Mouse (Mus musculus) effector memory CD4-positive, alpha-beta T cell, adult 5 months (primary cell): ENCODE data around the gene Olfr281. TPM values are rescaled to one million over a fixed set of nuclear protein-coding genes. Genes with fewer than 3 reads are reported as not detected.

Source experiments
- polyA plus RNA-seq: library from polyadenylated mRNA; unstranded; fragments of 100-300 nt; shearing (Covaris generic); gene quantifications from one replicate; pipeline ENCODE4 v1.2.1, GENCODE M21; 2017

The Olfr281 gene
- polyA plus RNA-seq, result not detected

DNA sequence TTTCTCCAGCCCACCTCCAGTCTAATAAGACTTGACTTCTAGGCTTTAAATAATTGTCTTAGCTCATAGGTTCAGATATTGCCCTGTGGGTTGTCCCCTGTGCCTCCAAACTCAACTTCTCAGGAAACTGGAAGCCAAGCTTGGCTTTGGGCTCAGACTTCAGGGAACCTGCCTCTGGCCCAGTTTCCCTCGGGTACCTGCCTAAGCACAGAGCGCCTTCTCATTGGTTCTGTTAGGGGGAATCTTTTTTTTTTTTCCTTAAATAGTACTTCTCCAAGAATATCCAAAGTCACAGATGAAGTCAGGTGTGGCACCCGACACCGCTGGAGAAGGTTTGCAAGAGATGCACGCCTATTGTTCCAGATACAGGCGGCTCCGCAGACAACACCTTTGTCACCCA is at the start of gene Olfr281:
Gene Olfr281, plus strand, starts transcription at position 301 of the 400 bp plus-strand sequence.

DNA sequence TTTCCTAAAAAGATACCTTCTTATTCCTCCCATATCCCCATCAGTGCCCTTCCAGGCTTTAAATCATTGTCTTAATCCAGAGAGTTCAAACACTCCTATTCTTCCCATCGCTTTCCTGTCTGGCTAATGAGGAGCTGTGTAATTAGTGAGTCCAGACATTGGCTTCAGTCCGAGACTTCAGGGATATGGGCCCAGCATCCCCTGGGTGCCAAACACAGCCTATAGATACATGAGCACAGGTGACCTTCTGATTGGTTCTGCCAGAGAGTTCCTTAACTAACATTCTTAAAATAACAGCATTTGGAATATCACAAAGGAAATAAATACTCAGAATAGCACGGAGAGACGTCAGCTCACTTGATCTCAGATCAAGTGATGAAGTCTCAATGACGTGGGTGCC is 21.5 kb upstream of the Olfr281 start, which contains the start of gene Olfr282:
Gene Olfr282, plus strand, starts transcription at position 301 of the 400 bp plus-strand sequence.

DNA sequence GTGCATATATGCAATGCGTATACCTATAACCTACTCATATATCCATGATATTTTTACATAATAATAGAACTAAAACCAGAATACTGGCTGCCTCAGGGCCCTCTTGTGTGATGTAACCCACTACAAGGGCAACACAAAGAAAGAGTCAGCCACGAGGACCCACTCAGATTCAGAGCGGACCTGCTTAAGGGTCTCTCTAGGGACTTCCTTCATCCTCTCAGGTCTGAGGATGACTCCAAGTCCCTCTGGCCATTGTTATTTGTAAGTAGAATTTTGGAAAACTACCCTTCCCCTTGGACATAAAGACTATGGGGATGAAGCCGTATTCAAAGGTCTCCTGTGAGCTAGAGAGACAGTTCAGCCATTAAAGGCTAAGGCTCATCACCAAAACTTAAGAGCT is 17.2 kb downstream of the Olfr281 start, which contains the start of gene OR5BS1P:
Gene OR5BS1P, plus strand, starts transcription at position 301 of the 400 bp plus-strand sequence.

DNA sequence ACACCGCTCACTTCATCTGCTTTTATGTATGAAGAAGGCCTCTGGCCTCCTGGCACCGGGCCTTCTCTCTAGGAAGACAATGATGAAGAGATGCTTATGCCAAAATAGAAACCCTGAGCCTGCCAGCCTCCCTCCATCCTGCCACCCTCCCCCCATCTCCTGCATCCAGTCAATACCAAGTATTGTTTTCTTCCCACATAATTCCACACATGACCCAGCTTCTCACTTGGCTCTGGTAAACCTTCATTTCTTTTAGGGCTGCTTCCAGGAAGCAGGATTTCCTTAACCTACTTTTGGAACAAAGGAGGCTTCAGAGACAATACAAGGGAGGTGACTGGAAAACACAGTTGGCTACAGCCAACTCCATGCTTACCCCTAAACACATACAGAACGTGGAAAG is 30.3 kb downstream of the Olfr281 start, which contains the start of gene Lalba:
Gene Lalba, minus strand, starts transcription at position 21 of the 400 bp plus-strand sequence.

DNA sequence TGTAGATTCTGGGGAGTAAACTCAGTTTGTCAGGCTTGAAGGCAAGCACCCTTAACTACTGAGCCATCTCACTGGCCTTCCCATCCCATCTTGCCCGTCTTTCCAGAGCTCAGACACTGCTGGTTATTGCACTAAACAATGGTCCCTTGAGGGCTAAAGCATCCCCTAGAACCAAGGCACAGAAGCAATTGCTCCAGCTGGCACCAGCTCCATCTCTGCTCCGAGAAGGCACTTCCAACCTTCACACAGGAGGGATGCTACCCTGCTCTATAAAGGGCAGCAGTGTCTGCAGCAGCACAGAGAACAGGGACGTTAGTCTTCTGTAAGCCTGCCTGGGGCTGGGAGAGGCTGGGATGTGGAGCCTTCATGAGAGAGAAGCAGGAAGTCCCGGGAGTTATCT is 39.7 kb downstream of the Olfr281 start, which contains the start of gene Olfr279:
Gene Olfr279, plus strand, starts transcription at position 301 of the 400 bp plus-strand sequence.

Other genes with a start within 250 kb of the Olfr281 start
- gene Gm44579, start 231.6 kb upstream of the Olfr281 start, polyA plus RNA-seq, result not detected
- not detected for gene Olfr287, start 231.5 kb upstream of the Olfr281 start, polyA plus RNA-seq
- gene Olfr286, start 218.1 kb upstream of the Olfr281 start, polyA plus RNA-seq, result not detected
- not detected for gene H1fnt, start 195.3 kb upstream of the Olfr281 start, polyA plus RNA-seq
- gene Zfp641, start 156.4 kb upstream of the Olfr281 start, polyA plus RNA-seq, result not detected
- not detected for gene Olfr285, start 135.2 kb upstream of the Olfr281 start, polyA plus RNA-seq
- gene Olfr284, start 111.6 kb upstream of the Olfr281 start, polyA plus RNA-seq, result not detected
- not detected for gene Olfr283, start 71.6 kb upstream of the Olfr281 start, polyA plus RNA-seq
- gene Olfr282, start 21.4 kb upstream of the Olfr281 start, polyA plus RNA-seq, result not detected
- gene OR5BS1P, start 17.3 kb downstream of the Olfr281 start, polyA plus RNA-seq, result not detected
- not detected for gene Lalba, start 30.1 kb downstream of the Olfr281 start, polyA plus RNA-seq
- gene Olfr279, start 39.8 kb downstream of the Olfr281 start, polyA plus RNA-seq, result 0.19 TPM
- gene Kansl2, start 81.7 kb downstream of the Olfr281 start, polyA plus RNA-seq, result 63.5 TPM
- gene Ccnt1, start 118.3 kb downstream of the Olfr281 start, polyA plus RNA-seq, result 170 TPM
- gene 4930415O20Rik, start 118.4 kb downstream of the Olfr281 start, polyA plus RNA-seq, result not detected
- gene Adcy6, start 157.5 kb downstream of the Olfr281 start, polyA plus RNA-seq, result 0.57 TPM
- 0.15 TPM for gene Cacnb3, start 178.3 kb downstream of the Olfr281 start, polyA plus RNA-seq
- 27.5 TPM for gene Ddx23, start 210.3 kb downstream of the Olfr281 start, polyA plus RNA-seq
- 2.8 TPM for gene Rnd1, start 224.9 kb downstream of the Olfr281 start, polyA plus RNA-seq